16 mouse cellular contexts compared by ENCODE assay signal in the genomic region with DNA sequence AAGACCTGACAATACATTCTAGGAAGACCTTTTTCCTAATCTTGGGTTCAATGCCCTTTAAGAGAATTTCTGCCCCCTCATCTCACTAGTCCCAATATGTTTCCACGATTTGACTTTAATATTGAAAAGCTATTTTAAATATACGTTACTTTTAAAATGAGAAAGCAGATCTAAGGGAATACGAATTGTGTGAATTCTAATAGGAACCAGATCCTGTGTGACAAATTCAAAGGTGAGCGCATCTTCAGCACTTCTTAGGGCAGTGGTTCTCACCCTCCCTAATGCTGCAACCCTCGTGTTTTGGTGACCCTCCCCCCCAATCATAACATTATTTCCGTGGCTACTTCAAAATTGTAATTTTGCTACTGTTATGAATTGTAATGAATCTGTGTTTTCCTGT. TPM values are rescaled to one million over a fixed set of nuclear protein-coding genes. Genes with fewer than 3 reads are reported as not detected.
DNase-seq lines count a peak whose midpoint lies in the region; ATAC-seq lines count a peak whose summit lies in the region.
"Had no signal": no experiment of that assay in that cellular context is flagged by ENCODE, and none has a peak within 500 bp of the region (broad histone marks: within the 10 kb centered on the region; RNA-seq: fewer than 3 reads in every experiment).

No protein-coding gene starts in this region.

- WGBS in kidney, embryonic 14.5 days = 32% methylated on average over 6 of the region's 6 CpGs
- WGBS in limb, embryonic 13.5 days = 12% methylated on average over 6 of the region's 6 CpGs

- H3K27me3 ChIP-seq in kidney, embryonic 14.5 days (ENCODE audit: control insufficient read depth, insufficient read depth, low read length) = peaks cover 22% of the 10 kb centered on the region
- H3K27me3 ChIP-seq in limb, embryonic 13.5 days = peaks cover 68% of the 10 kb centered on the region

- no peaks in the 10 kb centered on the region for H3K9me3 ChIP-seq in kidney, embryonic 14.5 days (ENCODE audit: control insufficient read depth, low read length)
- no peaks in the 10 kb centered on the region for H3K9me3 ChIP-seq in limb, embryonic 13.5 days
- H3K9me3 ChIP-seq: heart, embryonic 10.5 days; neural tube, embryonic 15.5 days had no signal

- no peak overlapping the region for H3K27ac ChIP-seq in kidney, embryonic 14.5 days (ENCODE audit: low read depth, low read length)
- no peak overlapping the region; the same call in 1 of the 2 replicates for H3K27ac ChIP-seq in brown adipose tissue, adult 24 weeks (replicated peaks; ENCODE audit: low read depth, low read length)
- no peak overlapping the region for H3K27ac ChIP-seq in limb, embryonic 13.5 days
- H3K27ac ChIP-seq: heart, embryonic 10.5 days; neural tube, embryonic 15.5 days had no signal

- no peak for ATAC-seq in kidney, embryonic 14.5 days (ENCODE audit: low FRiP score, low TSS enrichment)
- no peak for ATAC-seq in limb, embryonic 13.5 days (ENCODE audit: low FRiP score, low read depth)
- ATAC-seq in granulocyte monocyte progenitor cell, adult 5-6 weeks (replicated peaks; ENCODE audit: poor library complexity, severe bottlenecking) = no peak
- ATAC-seq: CD4-positive, CD25-positive, alpha-beta regulatory T cell, adult 4 months had no signal

- H3K4me2 ChIP-seq in kidney, embryonic 14.5 days (replicated peaks; ENCODE audit: low read depth, low read length) = peak overlapping the region; percentile 88
- H3K4me2 ChIP-seq in limb, embryonic 13.5 days (replicated peaks) = peak overlapping the region; percentile 86; the same call in 1 of the 2 replicates

- H3K4me3 ChIP-seq in kidney, embryonic 14.5 days (ENCODE audit: low read length) = peak overlapping the region; percentile 49; the same call in 1 of the 2 replicates
- H3K4me3 ChIP-seq in brown adipose tissue, adult 24 weeks (ENCODE audit: insufficient read depth, low read depth, low read length) = peak overlapping the region; percentile 59
- peak overlapping the region; percentile 47; the same call in 1 of the 2 replicates for H3K4me3 ChIP-seq in limb, embryonic 13.5 days

- DNase-seq in kidney, postnatal 36 days = no peak
- peak; percentile 46 for DNase-seq in 3T3-L1 (ENCODE audit: low read depth, low spot score)
- no peak for DNase-seq in gastrocnemius, adult 8-10 months (ENCODE audit: low spot score in 2 of 2)
- DNase-seq: adrenal gland, postnatal 10 days; cerebellum, adult 2 months; gastrocnemius, postnatal 14 days; heart, postnatal 4 days; kidney, adult 11 months had no signal

- no peak overlapping the region; the same call in 1 of the 2 replicates for H3K9ac ChIP-seq in kidney, embryonic 14.5 days (ENCODE audit: low read depth, low read length)
- H3K9ac ChIP-seq in limb, embryonic 13.5 days = no peak overlapping the region
- H3K9ac ChIP-seq: neural tube, embryonic 15.5 days had no signal

- peaks cover 13% of the 10 kb centered on the region; the same call in 1 of the 2 replicates for H3K4me1 ChIP-seq in kidney, embryonic 14.5 days (ENCODE audit: control insufficient read depth, insufficient read depth, low read length)
- peaks cover 10% of the 10 kb centered on the region for H3K4me1 ChIP-seq in brown adipose tissue, adult 24 weeks (ENCODE audit: control insufficient read depth, insufficient read depth, insufficient read length, low read length)
- peaks cover 33% of the 10 kb centered on the region for H3K4me1 ChIP-seq in limb, embryonic 13.5 days

- H3K36me3 ChIP-seq in kidney, embryonic 14.5 days (ENCODE audit: control insufficient read depth, insufficient read depth, low read length) = no peaks in the 10 kb centered on the region
- H3K36me3 ChIP-seq in limb, embryonic 13.5 days = no peaks in the 10 kb centered on the region
- H3K36me3 ChIP-seq: heart, embryonic 10.5 days; neural tube, embryonic 15.5 days had no signal

RNA-seq across cellular contexts. Expression of a gene that starts 2.9 kb away (rescaled TPM):
- polyA plus RNA-seq in kidney, embryonic 14.5 days (2014; fragmentation: Nextera tagmentation; extraction: Ambion mirVana) = 9.0 and 16.5 TPM in 2 replicates
- polyA plus RNA-seq in brown adipose tissue, adult 24 weeks (2012; ENCODE audit: insufficient read depth, insufficient read length, missing spikeins) = 3.0 and 3.1 TPM in 2 replicates
- 2.6 and 3.4 TPM in 2 replicates for polyA plus RNA-seq in limb, embryonic 13.5 days (2015; fragmentation: Nextera tagmentation; extraction: Ambion mirVana)
- total RNA-seq in granulocyte monocyte progenitor cell, adult 5-6 weeks (2014; fragmentation: Nextera tagmentation) = 0.11 TPM in 1 of 2 replicates, not detected in the other
- total RNA-seq in granulocyte monocyte progenitor cell, adult 5-6 weeks (2017) = 0.09 TPM in 1 of 2 replicates, not detected in the other
- under 1 TPM; 0.19 to 0.72 (median 0.54) TPM for total RNA-seq in gastrocnemius, adult 8-10 months (2022)
- total RNA-seq: MEL had no signal
- polyA plus RNA-seq: CD4-positive, CD25-positive, alpha-beta regulatory T cell, adult 4 months had no signal
